Mouse (Mus musculus) heart, adult 9 months (tissue): Measurements from ENCODE around the gene Cxcl9.
"Not testable (repeated sequence)": the region's sequence is repeated elsewhere in the genome, so short reads cannot be mapped to it uniquely, and the experiment has no call there.

Experiments used
- DNase-seq, 2 experiments: peaks; one replicate each; pipeline ENCODE4 v3.0.0; 2022; ENCODE audit warnings: low spot score in 2 of 2

Cxcl9 gene

GRCm38 (mm10) chr5:92327929-92328328, at the start of gene Cxcl9:
TSS of gene Cxcl9 (minus strand) at chr5:92328079.
- no peak for DNase-seq

- DNase-seq, result no peak
Measured at GRCm38 (mm10) chr5:92376795-92377405, 49.0 kb upstream of the Cxcl9 start.

DNA sequence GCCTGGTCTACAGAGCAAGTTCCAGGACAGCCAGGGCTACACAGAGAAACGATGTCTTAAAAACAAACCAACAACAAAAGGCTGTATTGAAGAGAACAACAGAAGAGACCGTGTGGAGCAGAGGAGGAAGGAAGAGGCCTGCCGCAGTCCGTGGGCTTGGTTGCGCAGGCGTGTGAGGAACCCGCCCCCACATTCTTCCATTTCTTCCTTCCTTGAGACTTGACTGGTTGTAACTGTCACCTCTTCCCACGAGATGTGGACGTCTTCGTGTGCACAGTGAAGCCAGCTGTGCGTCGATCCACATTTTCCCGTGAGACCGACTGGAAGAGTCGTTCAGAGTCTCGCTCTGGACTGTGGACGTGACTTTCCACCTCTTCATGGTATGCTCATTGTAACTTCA, 47.5 kb upstream of the Cxcl9 start:
- peak in 1 of 2 experiments; percentile 60 for DNase-seq

GRCm38 (mm10) chr5:92374721-92375142, 46.9 kb upstream of the Cxcl9 start:
- DNase-seq, result no peak

- DNase-seq, result no peak
Measured at GRCm38 (mm10) chr5:92372605-92373004, 44.7 kb upstream of the Cxcl9 start.

DNA sequence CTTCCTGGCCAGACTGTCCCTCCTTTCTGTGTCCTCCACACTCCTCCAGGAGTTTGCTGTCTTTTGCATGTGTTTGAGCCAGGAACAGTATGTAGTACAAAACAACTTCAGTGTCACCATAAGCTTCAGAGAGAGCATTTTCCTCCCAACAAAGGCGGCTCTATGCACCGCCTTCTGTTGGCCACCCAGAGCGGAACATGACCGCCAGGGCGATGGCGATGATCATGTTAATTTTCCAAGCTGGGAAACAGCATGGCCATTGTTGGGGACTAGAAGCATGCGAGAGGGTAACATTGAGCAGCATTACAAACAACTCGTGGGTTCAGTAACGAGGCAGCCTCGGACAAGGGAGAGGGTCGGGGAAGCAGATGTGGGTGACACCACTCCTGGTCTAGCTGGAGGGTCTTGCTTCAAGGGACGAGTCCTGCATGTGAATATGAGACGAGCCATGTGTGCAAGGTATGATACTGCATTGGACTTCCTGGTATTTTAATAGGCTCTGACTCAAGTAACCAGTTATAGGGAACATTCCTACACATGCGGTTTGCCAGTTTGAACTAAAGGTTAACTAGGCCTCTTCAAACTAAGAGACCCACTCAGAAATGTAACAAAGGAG, 43.6 kb upstream of the Cxcl9 start:
- DNase-seq, result no peak

GRCm38 (mm10) chr5:92370891-92371290, 43.0 kb upstream of the Cxcl9 start:
- no peak for DNase-seq

DNA sequence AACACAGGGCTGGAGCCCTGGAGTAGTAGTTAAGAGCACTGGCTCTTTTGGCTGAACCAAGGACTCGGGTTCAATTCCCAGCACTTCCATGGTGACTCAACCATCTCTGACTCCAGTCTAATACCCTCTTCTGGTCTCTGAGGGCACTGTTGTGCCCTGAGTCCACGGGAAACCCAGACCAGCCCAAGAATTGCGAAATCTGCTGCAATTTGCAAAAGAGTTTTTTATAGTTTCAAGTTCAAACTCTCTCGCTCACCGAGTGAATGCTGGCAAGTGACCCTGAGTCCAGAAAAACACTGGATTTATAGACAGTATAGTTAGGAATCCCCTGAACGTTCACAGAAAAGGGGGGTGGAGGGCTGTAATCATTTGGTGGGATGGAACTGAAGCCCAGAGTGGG, 42.5 kb upstream of the Cxcl9 start:
- DNase-seq, result no peak

DNA sequence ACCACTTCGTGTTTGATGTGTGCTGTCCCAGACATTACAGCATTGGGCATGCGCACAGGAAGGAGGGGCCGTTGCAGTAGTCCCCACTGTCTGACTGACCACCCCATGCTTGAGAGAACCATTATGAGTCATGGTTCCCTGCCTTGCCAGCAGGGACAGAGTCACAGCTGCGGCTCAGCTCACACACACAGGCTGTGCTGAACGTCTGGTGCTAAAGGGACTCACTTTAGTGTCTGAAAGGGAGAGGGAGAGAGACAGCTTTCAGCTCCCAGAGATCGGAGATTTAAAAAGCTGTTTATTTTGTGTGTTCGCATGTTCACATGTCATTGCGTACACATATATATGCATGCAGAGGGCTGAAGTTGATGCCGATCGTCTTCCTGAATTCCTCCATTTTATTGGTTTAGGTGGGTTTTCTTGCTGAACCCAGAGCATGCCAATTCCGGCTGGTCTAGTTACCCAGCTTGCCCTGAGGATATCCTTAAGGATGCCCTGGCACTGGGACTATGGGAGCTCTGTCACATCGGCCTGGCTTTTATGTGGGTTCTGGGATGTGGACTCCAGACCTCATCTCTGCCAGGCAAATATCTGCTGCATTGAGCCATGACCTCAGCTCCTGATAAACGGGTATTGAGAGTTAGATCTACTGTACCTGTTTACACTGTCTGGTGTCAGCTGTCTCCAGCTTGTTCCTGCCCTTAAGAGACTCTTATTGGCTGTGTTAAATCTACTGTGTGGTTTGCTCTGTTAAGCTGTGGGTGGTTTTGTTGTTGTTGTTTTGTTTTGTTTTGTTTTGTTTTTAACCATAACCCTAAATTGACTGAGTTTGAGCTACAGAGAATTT, 41.5 kb upstream of the Cxcl9 start:
- peak in 1 of 2 experiments; percentile 64 for DNase-seq

GRCm38 (mm10) chr5:92368392-92368791, 40.5 kb upstream of the Cxcl9 start:
- DNase-seq, result peak; percentile 64 to 73

DNA sequence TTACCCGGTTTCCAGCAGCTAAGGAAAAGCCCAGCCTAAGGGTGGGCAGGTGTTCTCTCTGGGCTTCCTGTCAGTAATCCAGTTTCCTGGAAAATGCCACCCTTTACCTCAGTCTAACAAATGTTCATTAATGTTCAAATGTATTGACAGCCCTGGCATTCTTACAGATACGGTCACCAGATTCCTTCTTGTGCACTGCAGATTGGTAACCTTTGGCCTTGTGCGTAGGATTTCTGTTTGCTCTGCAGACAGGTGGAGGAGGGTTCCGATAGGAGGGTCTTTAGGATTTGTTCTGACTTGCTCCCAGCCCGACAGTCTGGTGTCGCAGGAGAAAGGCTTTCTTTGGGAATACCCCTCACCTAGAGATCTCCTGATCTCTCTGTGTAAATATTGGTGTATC, 38.7 kb upstream of the Cxcl9 start:
- no peak for DNase-seq

DNA sequence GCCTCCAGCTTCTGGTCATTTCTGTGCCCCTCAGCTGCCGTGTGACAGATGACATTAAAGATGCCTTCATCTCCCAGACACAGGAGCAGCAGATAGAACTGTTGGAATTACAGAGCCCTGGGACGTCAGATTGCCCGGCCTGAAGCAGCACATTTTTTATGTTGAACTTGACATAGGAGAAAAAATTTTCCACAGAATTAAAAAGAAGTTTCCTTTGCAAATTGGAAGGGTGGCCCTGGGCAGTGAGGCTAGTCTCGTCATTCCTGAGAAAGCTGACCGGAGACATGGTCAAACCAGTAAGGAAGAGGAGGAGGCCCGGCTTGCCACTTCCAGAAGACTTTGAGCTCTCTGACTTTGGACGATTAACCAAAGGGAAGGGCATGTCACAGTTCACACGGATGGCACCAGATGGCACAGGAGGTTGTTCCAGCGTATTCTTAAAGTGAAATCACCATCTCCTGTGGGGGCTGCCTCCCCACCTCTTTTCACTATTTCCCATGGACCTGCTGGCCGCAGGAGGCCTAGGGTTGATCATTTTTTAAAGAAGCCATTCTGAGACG, 37.3 kb upstream of the Cxcl9 start:
- no peak for DNase-seq

- no peak for DNase-seq
Measured at GRCm38 (mm10) chr5:92364011-92364410, 36.1 kb upstream of the Cxcl9 start.

- DNase-seq, result no peak
Measured at GRCm38 (mm10) chr5:92363179-92363578, 35.3 kb upstream of the Cxcl9 start.

- DNase-seq, result peak in 1 of 2 experiments; percentile 37
Measured at GRCm38 (mm10) chr5:92358767-92359455, 31.0 kb upstream of the Cxcl9 start.

DNA sequence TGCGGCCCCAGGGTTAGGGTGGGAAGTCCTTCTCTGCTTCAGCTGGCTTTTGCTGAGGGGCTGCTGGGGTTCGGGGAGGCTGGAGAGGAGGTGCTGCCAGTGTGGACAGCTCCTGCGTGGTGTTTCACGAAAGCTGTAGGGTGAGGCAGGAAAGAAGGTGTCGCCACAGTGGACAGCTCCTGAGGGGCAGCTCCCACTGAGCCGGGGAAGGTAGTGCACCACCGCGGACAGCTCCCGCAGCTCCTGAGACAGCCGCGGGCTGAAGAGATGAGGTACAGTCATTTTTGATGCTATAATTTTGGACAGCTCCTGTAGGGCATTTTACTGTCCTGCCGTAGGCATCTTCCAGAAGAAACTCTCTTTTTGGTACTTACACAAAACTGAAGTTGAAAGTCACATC, 30.2 kb upstream of the Cxcl9 start:
- DNase-seq, result no peak

GRCm38 (mm10) chr5:92353517-92353916, 25.6 kb upstream of the Cxcl9 start:
- peak; percentile 63 to 71 for DNase-seq

DNA sequence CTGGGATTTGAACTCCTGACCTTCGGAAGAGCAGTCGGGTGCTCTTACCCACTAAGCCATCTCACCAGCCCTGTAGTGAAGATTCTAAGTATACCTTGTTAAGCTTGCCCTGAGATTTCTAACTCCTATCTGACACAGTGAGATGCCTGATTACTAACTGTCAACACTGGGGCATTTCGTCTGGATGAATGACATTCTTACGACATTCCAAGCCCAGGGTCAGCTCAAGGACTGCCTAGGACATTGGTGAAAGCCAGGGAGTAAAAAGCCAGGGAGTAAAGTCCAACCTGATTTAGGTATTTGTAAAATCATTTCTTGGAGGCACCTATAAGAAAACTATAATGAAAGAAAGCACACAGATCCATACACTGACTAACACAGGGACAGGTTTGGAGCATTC, 24.8 kb upstream of the Cxcl9 start:
- DNase-seq, result not testable (repeated sequence)

GRCm38 (mm10) chr5:92349731-92350130, 21.9 kb upstream of the Cxcl9 start:
- no peak for DNase-seq

DNA sequence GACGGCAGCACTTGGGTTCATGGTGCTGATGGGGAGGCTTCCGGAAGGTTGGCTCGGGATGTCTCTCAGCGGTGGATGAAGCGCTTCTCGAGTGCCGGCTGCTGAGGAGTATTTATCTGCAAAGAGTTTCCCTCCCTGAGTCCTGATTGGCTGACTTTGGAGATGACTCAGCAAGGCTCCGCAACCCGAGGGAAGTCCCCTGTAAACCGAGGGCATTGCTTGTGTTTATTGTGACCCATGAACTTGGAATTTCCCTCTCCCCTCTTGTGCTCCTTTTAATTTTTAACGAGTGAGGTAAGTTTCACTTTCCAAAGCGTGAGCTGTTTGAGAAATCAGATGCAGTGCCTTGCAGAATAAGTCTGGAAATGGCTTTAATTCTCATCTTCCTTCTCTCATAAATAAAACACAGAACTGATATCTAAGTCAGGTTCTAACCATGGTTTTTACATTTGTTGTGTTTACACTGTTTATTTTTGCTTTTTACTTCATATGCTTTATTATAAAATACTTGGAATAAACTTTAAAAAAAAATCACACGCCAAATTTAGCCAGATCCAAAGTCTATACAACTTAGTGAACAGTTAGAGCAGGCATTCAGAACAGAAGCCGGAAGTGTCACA, 21.0 kb upstream of the Cxcl9 start, which contains the start of gene Cxcl10:
Gene Cxcl10 (minus strand): TSS at position 96 of the 620 bp plus-strand sequence.
- DNase-seq, result peak; percentile 62 to 69

DNA sequence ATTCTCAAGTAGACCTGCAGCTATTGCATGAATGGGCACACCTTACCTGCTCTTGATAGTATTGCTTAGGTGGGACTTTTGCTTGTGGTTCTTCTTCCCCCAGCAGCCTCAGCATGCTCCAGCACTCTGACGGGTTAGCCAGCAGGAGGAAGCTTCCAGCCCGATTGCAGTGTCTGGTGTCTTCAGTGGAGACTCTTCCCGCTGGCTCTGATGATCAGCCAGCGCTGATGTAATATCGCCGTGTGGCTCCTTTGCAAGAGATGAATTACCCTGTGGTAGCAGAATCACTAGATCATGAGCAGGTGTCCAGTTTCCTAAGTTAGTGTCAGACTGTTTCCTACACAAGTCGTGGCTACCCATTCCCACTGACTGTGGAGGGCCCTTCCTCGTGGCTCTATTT, 17.1 kb upstream of the Cxcl9 start:
- DNase-seq, result no peak
